Mouse (Mus musculus): ENCODE data around the gene Klc4.

GRCm38 (mm10) chr17:46590439-46590838, 55.4 kb downstream of the Klc4 start:
- no peak for TF ChIP-seq POLR2A (IDR thresholded peaks at IDR 0.05; ENCODE audit: borderline replicate concordance, extremely low read depth, insufficient read depth, insufficient read length, poor library complexity, severe bottlenecking)
- TF ChIP-seq CTCF (IDR thresholded peaks at IDR 0.05; ENCODE audit: borderline replicate concordance, extremely low read depth, insufficient read depth, insufficient read length) = no peak
